Mouse (Mus musculus) right cerebral cortex, postnatal 25 days (tissue): Measurements from ENCODE around the gene Ccdc126.

ENCODE experiments used
- DNase-seq: peaks from one replicate; pipeline ENCODE4 v3.0.0; 2022

Gene Ccdc126

GRCm38 (mm10) chr6:49349826-49350225, 30.8 kb downstream of the Ccdc126 start:
- no peak for DNase-seq

- DNase-seq = no peak
Observed at GRCm38 (mm10) chr6:49354613-49355012, 35.5 kb downstream of the Ccdc126 start.

GRCm38 (mm10) chr6:49355171-49355570, 36.1 kb downstream of the Ccdc126 start:
- DNase-seq = no peak

GRCm38 (mm10) chr6:49360420-49360819, 41.3 kb downstream of the Ccdc126 start:
- DNase-seq = no peak

GRCm38 (mm10) chr6:49367159-49368054, 48.3 kb downstream of the Ccdc126 start, which contains the start of gene Fam221a:
Fam221a (plus strand) TSS chr6:49367739.
- DNase-seq = peak; percentile 65

GRCm38 (mm10) chr6:49368212-49368611, 49.1 kb downstream of the Ccdc126 start:
- DNase-seq = no peak

- DNase-seq = no peak
Observed at GRCm38 (mm10) chr6:49372705-49373104, 53.6 kb downstream of the Ccdc126 start.

- no peak for DNase-seq
Observed at GRCm38 (mm10) chr6:49373943-49374342, 54.9 kb downstream of the Ccdc126 start.

GRCm38 (mm10) chr6:49378328-49378727, 59.3 kb downstream of the Ccdc126 start:
- DNase-seq = no peak
